Mouse (Mus musculus) adrenal gland, postnatal 4 days (tissue): ENCODE measurements around the gene Anks1. TPM values are rescaled to one million over a fixed set of nuclear protein-coding genes. Genes with fewer than 3 reads are reported as not detected.

ENCODE experiments used
- DNase-seq, 2 experiments: peaks; one replicate each; pipeline ENCODE4 v3.0.0; 2021 to 2022; ENCODE audit warnings: low spot score in 2 of 2, mixed read lengths in 2 of 2
- total RNA-seq, 2 experiments: library from RNA; stranded (reverse); gene quantifications; 2 replicates each; pipeline ENCODE4 v1.2.3; 2021

Anks1 gene
- total RNA-seq, 2 experiments from 2014 or later, result 33.7 to 37.4 TPM

GRCm38 (mm10) chr17:28084395-28084905 lies 175.3 kb downstream of the Anks1 start:
- DNase-seq, result no peak

- DNase-seq, result peak; percentile 84 to 87
These were observed 175.9 kb downstream of the Anks1 start for GRCm38 (mm10) chr17:28084964-28085363.

- no peak for DNase-seq
These were observed 178.3 kb downstream of the Anks1 start for GRCm38 (mm10) chr17:28087430-28087829.

GRCm38 (mm10) chr17:28088718-28089117 lies 179.6 kb downstream of the Anks1 start:
- no peak for DNase-seq

GRCm38 (mm10) chr17:28092297-28092696 lies 183.2 kb downstream of the Anks1 start:
- DNase-seq, result no peak

GRCm38 (mm10) chr17:28093837-28094236 lies 184.7 kb downstream of the Anks1 start:
- DNase-seq, result no peak

- DNase-seq, result no peak
These were observed 187.3 kb downstream of the Anks1 start for GRCm38 (mm10) chr17:28096418-28096817.

- no peak for DNase-seq
These were observed 188.2 kb downstream of the Anks1 start for GRCm38 (mm10) chr17:28097308-28097707.

GRCm38 (mm10) chr17:28099086-28099485 lies 190.0 kb downstream of the Anks1 start:
- no peak for DNase-seq

- DNase-seq, result no peak
These were observed 191.6 kb downstream of the Anks1 start for GRCm38 (mm10) chr17:28100669-28101068.

- DNase-seq, result no peak
These were observed 192.3 kb downstream of the Anks1 start for GRCm38 (mm10) chr17:28101284-28101887.

- DNase-seq, result no peak
These were observed 192.8 kb downstream of the Anks1 start for GRCm38 (mm10) chr17:28101902-28102319.

- DNase-seq, result no peak
These were observed 195.3 kb downstream of the Anks1 start for GRCm38 (mm10) chr17:28104416-28104815.

- DNase-seq, result no peak
These were observed 197.2 kb downstream of the Anks1 start for GRCm38 (mm10) chr17:28106352-28106751.

GRCm38 (mm10) chr17:28107275-28107674 lies 198.2 kb downstream of the Anks1 start:
- no peak for DNase-seq

- no peak for DNase-seq
These were observed 203.2 kb downstream of the Anks1 start for GRCm38 (mm10) chr17:28112266-28112665.

Other genes starting within 250 kb of the Anks1 start
- gene Spdef, start 180.4 kb upstream of the Anks1 start, total RNA-seq, result 1 to 10 TPM; 1.2 to 1.9 TPM
- gene D17Wsu92e, start 88.7 kb upstream of the Anks1 start, total RNA-seq, result 100 to 1,000 TPM; 127 to 130 TPM
- gene Snrpc, start 71.2 kb upstream of the Anks1 start, total RNA-seq, result 100 to 1,000 TPM; 115 to 124 TPM
- 10 to 100 TPM; 24.5 to 24.8 TPM for gene Uhrf1bp1, start 52.9 kb upstream of the Anks1 start, total RNA-seq
- gene Taf11, start 538 bp downstream of the Anks1 start, total RNA-seq, result 10 to 100 TPM; 39.5 to 43.6 TPM
- gene Tcp11, start 171.3 kb downstream of the Anks1 start, total RNA-seq, result 1 to 10 TPM in 1 of 2 experiments, under 1 TPM in 1; 0.31 to 3.3 TPM
- 10 to 100 TPM; 45.5 to 55.6 TPM for gene Scube3, start 232.8 kb downstream of the Anks1 start, total RNA-seq